Mouse (Mus musculus): ENCODE data around the gene Arvcf. TPM values are rescaled to one million over a fixed set of nuclear protein-coding genes. Genes with fewer than 3 reads are reported as not detected.

Arvcf gene
- polyA plus RNA-seq, 1 experiment, result 2.6 TPM

DNA sequence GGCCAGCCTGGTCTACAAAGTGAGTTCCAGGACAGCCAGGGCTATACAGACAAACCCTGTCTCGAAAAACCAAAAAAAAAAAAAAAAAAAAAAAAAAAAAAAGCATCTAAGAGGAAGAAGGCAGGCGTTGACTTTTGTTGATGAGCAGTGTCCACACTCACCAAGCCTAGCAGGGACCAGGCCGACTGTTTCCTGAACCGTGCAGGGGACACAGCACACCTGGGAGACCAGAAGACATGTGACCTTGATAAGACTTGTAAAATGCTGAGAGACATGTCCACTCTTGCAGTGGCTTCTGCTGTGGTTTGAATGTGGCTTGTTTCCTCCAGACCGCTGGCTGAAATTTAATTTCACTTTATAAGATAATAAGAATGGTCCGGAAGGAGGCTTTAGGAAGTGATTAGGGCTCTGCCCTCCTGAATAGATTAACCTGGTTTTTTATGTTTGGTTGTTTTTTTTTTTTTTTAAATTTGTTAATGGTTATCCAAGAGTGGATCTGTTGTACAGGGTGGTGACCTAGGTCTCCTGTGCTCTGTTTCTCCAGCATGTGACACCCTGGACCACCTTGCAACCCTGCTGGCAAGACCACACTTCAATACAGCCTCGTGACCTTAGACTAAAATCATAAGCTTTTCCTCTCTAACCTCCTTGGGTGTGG, 28.4 kb downstream of the Arvcf start:
- Histone ChIP-seq H3K27me3 (replicated peaks) (peaks cover 39% of the 10 kb centered on the region), H3K36me3 (replicated peaks; ENCODE audit: low read length) (no peaks in the 10 kb centered on the region), H3K4me1 (peaks cover 29% of the 10 kb centered on the region), H3K9me3 (no peaks in the 10 kb centered on the region), H3K4me3 (replicated peaks) (no peak overlapping the region)
- TF ChIP-seq GATA1 (IDR thresholded peaks at IDR 0.05; ENCODE audit: borderline replicate concordance, low read length) (no peak), FLI1 (IDR thresholded peaks at IDR 0.05; ENCODE audit: low read length) (no peak)

GRCm38 (mm10) chr16:18377203-18377602, 29.2 kb downstream of the Arvcf start:
- Histone ChIP-seq H3K36me3 (replicated peaks; ENCODE audit: low read length) (no peaks in the 10 kb centered on the region), H3K9me3 (no peaks in the 10 kb centered on the region), H3K4me3 (replicated peaks) (peak overlapping the region; percentile 18), H3K4me1 (peaks cover 33% of the 10 kb centered on the region), H3K27me3 (replicated peaks) (peaks cover 37% of the 10 kb centered on the region)
- TF ChIP-seq GATA1 (IDR thresholded peaks at IDR 0.05; ENCODE audit: borderline replicate concordance, low read length) (no peak), FLI1 (IDR thresholded peaks at IDR 0.05; ENCODE audit: low read length) (no peak)

- Histone ChIP-seq H3K4me1 (peaks cover 39% of the 10 kb centered on the region), H3K9me3 (no peaks in the 10 kb centered on the region), H3K27me3 (replicated peaks) (peaks cover 35% of the 10 kb centered on the region), H3K4me3 (replicated peaks) (no peak overlapping the region), H3K36me3 (replicated peaks; ENCODE audit: low read length) (no peaks in the 10 kb centered on the region)
- no peak for TF ChIP-seq FLI1 (IDR thresholded peaks at IDR 0.05; ENCODE audit: low read length)
- no peak for TF ChIP-seq GATA1 (IDR thresholded peaks at IDR 0.05; ENCODE audit: borderline replicate concordance, low read length)
Observed at GRCm38 (mm10) chr16:18378489-18378888, 30.5 kb downstream of the Arvcf start.

DNA sequence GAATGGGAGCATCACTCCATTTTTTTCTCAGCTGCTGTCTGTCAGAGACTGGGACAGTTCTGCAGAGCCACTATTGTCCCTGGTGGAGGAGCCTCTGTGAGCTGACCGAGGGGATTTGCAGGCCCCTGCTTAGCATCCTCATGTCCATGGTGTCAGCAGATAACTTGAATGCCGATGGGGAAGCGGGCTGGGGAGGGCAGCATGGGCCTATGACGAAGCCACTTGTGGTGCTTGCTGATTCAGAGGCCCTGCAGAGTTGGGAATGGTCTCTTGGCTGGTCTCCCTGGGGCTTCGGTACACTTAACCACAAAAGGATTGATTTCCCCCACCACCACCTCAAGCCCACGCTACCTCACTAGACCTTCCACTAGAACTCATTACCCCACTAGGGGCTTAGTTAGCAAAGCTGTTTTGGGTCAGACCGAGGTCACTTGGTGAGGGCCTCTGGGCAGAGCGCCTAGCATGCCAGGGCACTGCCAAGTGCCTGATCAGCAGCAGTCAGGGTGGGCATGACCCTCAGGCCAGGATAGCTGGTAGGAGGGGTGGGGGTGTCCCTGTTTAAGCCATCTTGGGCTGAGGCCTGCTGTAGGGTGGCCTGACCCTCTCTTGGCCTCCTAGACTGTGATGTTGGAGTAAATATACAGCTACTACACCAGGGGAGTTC, 31.5 kb downstream of the Arvcf start:
- H3K4me1 ChIP-seq, result peaks cover 42% of the 10 kb centered on the region

GRCm38 (mm10) chr16:18380495-18381063, 32.6 kb downstream of the Arvcf start:
- H3K36me3 ChIP-seq (replicated peaks; ENCODE audit: low read length), result no peaks in the 10 kb centered on the region
- H3K4me1 ChIP-seq, result peaks cover 42% of the 10 kb centered on the region
- H3K27me3 ChIP-seq (replicated peaks), result peaks cover 46% of the 10 kb centered on the region
- peak overlapping the region; percentile 38 for H3K4me3 ChIP-seq (replicated peaks)
- TF ChIP-seq FLI1 (IDR thresholded peaks at IDR 0.05; ENCODE audit: low read length), result no peak
- TF ChIP-seq GATA1 (IDR thresholded peaks at IDR 0.05; ENCODE audit: borderline replicate concordance, low read length), result no peak
- no peaks in the 10 kb centered on the region for H3K9me3 ChIP-seq

More for the DNA sequence above, 31.5 kb downstream of the Arvcf start:
- peaks cover 36% of the 10 kb centered on the region for H3K27me3 ChIP-seq (replicated peaks)
- no peak overlapping the region for H3K4me3 ChIP-seq (replicated peaks)
- H3K9me3 ChIP-seq, result no peaks in the 10 kb centered on the region
- no peak for TF ChIP-seq FLI1 (IDR thresholded peaks at IDR 0.05; ENCODE audit: low read length)
- no peak for TF ChIP-seq GATA1 (IDR thresholded peaks at IDR 0.05; ENCODE audit: borderline replicate concordance, low read length)
- no peaks in the 10 kb centered on the region for H3K36me3 ChIP-seq (replicated peaks; ENCODE audit: low read length)

- Histone ChIP-seq H3K36me3 (replicated peaks; ENCODE audit: low read length) (no peaks in the 10 kb centered on the region), H3K9me3 (no peaks in the 10 kb centered on the region), H3K4me3 (replicated peaks) (no peak overlapping the region), H3K27me3 (replicated peaks) (peaks cover 53% of the 10 kb centered on the region), H3K4me1 (peaks cover 40% of the 10 kb centered on the region)
- no peak for TF ChIP-seq FLI1 (IDR thresholded peaks at IDR 0.05; ENCODE audit: low read length)
- TF ChIP-seq GATA1 (IDR thresholded peaks at IDR 0.05; ENCODE audit: borderline replicate concordance, low read length), result no peak
Observed at GRCm38 (mm10) chr16:18381621-18382258, 33.8 kb downstream of the Arvcf start.

DNA sequence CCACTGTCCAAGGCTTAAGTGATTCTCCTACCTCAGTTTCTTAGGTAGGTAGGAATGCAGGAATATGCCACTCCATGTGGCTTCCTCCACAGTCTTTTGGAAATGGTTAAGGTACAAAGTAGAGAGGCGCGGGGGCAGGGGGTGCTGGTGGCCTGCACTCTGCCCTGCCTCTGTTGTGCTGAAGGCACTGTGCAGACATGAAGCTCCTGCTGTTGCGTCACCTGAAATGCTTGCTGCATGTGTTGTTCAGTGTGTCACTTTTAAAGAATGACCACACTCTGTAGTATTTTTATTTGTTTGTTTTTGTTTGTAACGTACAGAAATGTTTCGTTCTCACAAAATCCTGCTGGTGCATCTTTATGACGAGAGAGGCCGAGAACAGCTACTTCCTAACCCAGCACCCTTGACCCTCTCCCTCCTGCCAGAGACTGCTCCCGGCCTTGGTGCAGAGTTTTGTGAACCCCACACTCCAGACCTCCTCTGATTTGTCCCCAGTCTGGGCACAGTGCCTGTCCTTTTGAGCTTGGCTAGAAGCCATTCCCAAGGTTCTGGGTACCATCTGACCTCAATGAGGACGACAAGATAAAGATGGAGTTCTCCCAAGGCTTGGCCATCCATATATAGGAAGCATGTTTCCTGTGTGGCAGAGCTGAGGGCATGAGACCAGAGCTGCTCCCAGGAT, 35.2 kb downstream of the Arvcf start:
- H3K4me1 ChIP-seq, result peaks cover 41% of the 10 kb centered on the region
- no peak overlapping the region for H3K4me3 ChIP-seq (replicated peaks)
- H3K27me3 ChIP-seq (replicated peaks), result peaks cover 54% of the 10 kb centered on the region
- TF ChIP-seq GATA1 (IDR thresholded peaks at IDR 0.05; ENCODE audit: borderline replicate concordance, low read length) (no peak), FLI1 (IDR thresholded peaks at IDR 0.05; ENCODE audit: low read length) (no peak)
- H3K36me3 ChIP-seq (replicated peaks; ENCODE audit: low read length), result no peaks in the 10 kb centered on the region
- H3K9me3 ChIP-seq, result no peaks in the 10 kb centered on the region

DNA sequence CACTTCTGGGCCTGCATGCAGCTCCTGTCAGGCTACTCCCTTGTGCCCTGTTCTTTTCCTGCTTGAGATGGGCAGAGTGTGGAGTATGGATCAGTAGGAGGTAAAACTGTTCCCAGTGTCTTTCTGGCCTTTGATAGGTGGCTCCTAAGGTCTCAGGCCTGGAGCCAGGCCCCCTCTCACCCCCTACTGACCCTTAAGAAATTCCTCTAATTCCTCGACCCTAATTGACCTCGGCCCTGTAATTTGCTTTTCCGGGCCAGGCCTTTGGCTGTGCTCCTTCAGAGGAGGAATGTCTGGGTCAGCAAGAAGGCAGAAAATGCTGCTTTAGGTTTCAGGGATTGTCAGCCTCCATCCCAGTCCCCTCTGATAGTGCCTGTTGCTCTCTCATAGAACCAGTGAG, 35.8 kb downstream of the Arvcf start:
- no peak for TF ChIP-seq FLI1 (IDR thresholded peaks at IDR 0.05; ENCODE audit: low read length)
- no peak for TF ChIP-seq GATA1 (IDR thresholded peaks at IDR 0.05; ENCODE audit: borderline replicate concordance, low read length)
- no peak overlapping the region for H3K4me3 ChIP-seq (replicated peaks)
- no peaks in the 10 kb centered on the region for H3K9me3 ChIP-seq
- peaks cover 51% of the 10 kb centered on the region for H3K27me3 ChIP-seq (replicated peaks)
- H3K4me1 ChIP-seq, result peaks cover 42% of the 10 kb centered on the region
- H3K36me3 ChIP-seq (replicated peaks; ENCODE audit: low read length), result no peaks in the 10 kb centered on the region

- Histone ChIP-seq H3K27me3 (replicated peaks) (peaks cover 50% of the 10 kb centered on the region), H3K4me1 (peaks cover 42% of the 10 kb centered on the region), H3K36me3 (replicated peaks; ENCODE audit: low read length) (no peaks in the 10 kb centered on the region), H3K4me3 (replicated peaks) (no peak overlapping the region), H3K9me3 (no peaks in the 10 kb centered on the region)
- TF ChIP-seq FLI1 (IDR thresholded peaks at IDR 0.05; ENCODE audit: low read length) (no peak), GATA1 (IDR thresholded peaks at IDR 0.05; ENCODE audit: borderline replicate concordance, low read length) (no peak)
Observed at GRCm38 (mm10) chr16:18384211-18384610, 36.2 kb downstream of the Arvcf start.
